Mouse (Mus musculus) brain, embryonic 14.5 days (tissue): Measurements from ENCODE around the gene Deaf1. TPM values are rescaled to one million over a fixed set of nuclear protein-coding genes. Genes with fewer than 3 reads are reported as not detected.
"Not testable (repeated sequence)": the region's sequence is repeated elsewhere in the genome, so short reads cannot be mapped to it uniquely, and the experiment has no call there.

ENCODE experiments used
- DNase-seq: peaks from one replicate; pipeline ENCODE4 v3.0.0-alpha.2; 2011; ENCODE audit warnings: low read depth
- CTCF ChIP-seq: fragments of 200-500 bp; IDR thresholded peaks from 2 replicates; pipeline ENCODE4 v1.5.1; 2012; ENCODE audit warnings: inconsistent platforms, mild to moderate bottlenecking, moderate library complexity, borderline replicate concordance; ENCODE audit not compliant: insufficient read depth, insufficient read length; ENCODE audit errors: extremely low read depth
- POLR2A ChIP-seq: fragments of 200-500 bp; IDR thresholded peaks from 2 replicates; pipeline ENCODE4 v1.6.1; 2012; ENCODE audit warnings: mild to moderate bottlenecking, inconsistent platforms, borderline replicate concordance; ENCODE audit not compliant: poor library complexity, insufficient read depth, insufficient read length, severe bottlenecking; ENCODE audit errors: extremely low read depth
- polyA plus RNA-seq: library from polyadenylated mRNA; depleted of rRNA; stranded (reverse); fragments of >200 nt; gene quantifications from 2 replicates; pipeline ENCODE4 v1.2.3, GENCODE M21; 2012; rRNA removed

Deaf1 gene
- polyA plus RNA-seq, 1 experiment = 82.1 TPM

GRCm38 (mm10) chr7:141264041-141264700 is 63.3 kb downstream of the Deaf1 start:
- TF ChIP-seq POLR2A (no peak), CTCF (no peak)
- no peak for DNase-seq

GRCm38 (mm10) chr7:141263640-141264039 is 63.9 kb downstream of the Deaf1 start:
- DNase-seq = no peak
- TF ChIP-seq POLR2A (no peak), CTCF (no peak)

GRCm38 (mm10) chr7:141261480-141261879 is 66.0 kb downstream of the Deaf1 start:
- no peak for DNase-seq
- TF ChIP-seq CTCF (no peak), POLR2A (no peak)

GRCm38 (mm10) chr7:141256159-141256558 is 71.3 kb downstream of the Deaf1 start:
- TF ChIP-seq POLR2A (no peak), CTCF (no peak)
- no peak for DNase-seq

- DNase-seq = not testable (repeated sequence)
These were observed 77.0 kb downstream of the Deaf1 start for GRCm38 (mm10) chr7:141250486-141250885.

Other genes with a start within 250 kb of the Deaf1 start
- gene Pkp3, start 249.5 kb downstream of the Deaf1 start, polyA plus RNA-seq = 2.5 and 2.9 TPM in 2 replicates
- 1.8 and 2.1 TPM in 2 replicates for gene Sigirr, start 227.1 kb downstream of the Deaf1 start, polyA plus RNA-seq
- gene Ano9, start 209.9 kb downstream of the Deaf1 start, polyA plus RNA-seq = 0.44 and 1.4 TPM in 2 replicates
- gene Ptdss2, start 205.3 kb downstream of the Deaf1 start, polyA plus RNA-seq = 55.3 and 57.0 TPM in 2 replicates
- gene Rnh1, start 154.8 kb downstream of the Deaf1 start, polyA plus RNA-seq = 35.2 and 41.2 TPM in 2 replicates
- gene Hras, start 133.7 kb downstream of the Deaf1 start, polyA plus RNA-seq = 150 and 154 TPM in 2 replicates
- gene Lrrc56, start 133.5 kb downstream of the Deaf1 start, polyA plus RNA-seq = 19.8 and 22.8 TPM in 2 replicates
- 3.1 and 4.9 TPM in 2 replicates for gene Lmntd2, start 113.6 kb downstream of the Deaf1 start, polyA plus RNA-seq
- gene Rassf7, start 111.8 kb downstream of the Deaf1 start, polyA plus RNA-seq = 25.0 and 39.3 TPM in 2 replicates
- 19.9 and 47.1 TPM in 2 replicates for gene Phrf1, start 98.9 kb downstream of the Deaf1 start, polyA plus RNA-seq
- 1.3 and 1.6 TPM in 2 replicates for gene Irf7, start 61.2 kb downstream of the Deaf1 start, polyA plus RNA-seq
- gene Cdhr5, start 50.9 kb downstream of the Deaf1 start, polyA plus RNA-seq = 0.04 and 0.06 TPM in 2 replicates
- 2.4 and 3.8 TPM in 2 replicates for gene Sct, start 48.6 kb downstream of the Deaf1 start, polyA plus RNA-seq
- gene Drd4, start 35.7 kb downstream of the Deaf1 start, polyA plus RNA-seq = 1.2 and 1.4 TPM in 2 replicates
- gene Tmem80, start within 50 bp of the Deaf1 start, polyA plus RNA-seq = 62.2 and 84.7 TPM in 2 replicates
- 1.5 and 1.6 TPM in 2 replicates for gene Eps8l2, start 11.2 kb upstream of the Deaf1 start, polyA plus RNA-seq
- gene Taldo1, start 64.5 kb upstream of the Deaf1 start, polyA plus RNA-seq = 224 and 284 TPM in 2 replicates
- 70.9 and 84.3 TPM in 2 replicates for gene Gatd1, start 86.4 kb upstream of the Deaf1 start, polyA plus RNA-seq
- gene Cend1, start 101.8 kb upstream of the Deaf1 start, polyA plus RNA-seq = 24.3 and 54.4 TPM in 2 replicates
- gene Slc25a22, start 110.2 kb upstream of the Deaf1 start, polyA plus RNA-seq = 145 and 205 TPM in 2 replicates
- gene Pidd1, start 116.3 kb upstream of the Deaf1 start, polyA plus RNA-seq = 16.0 and 23.9 TPM in 2 replicates
- 705 and 779 TPM in 2 replicates for gene Rplp2, start 119.7 kb upstream of the Deaf1 start, polyA plus RNA-seq
- 19.3 and 19.8 TPM in 2 replicates for gene Pnpla2, start 127.5 kb upstream of the Deaf1 start, polyA plus RNA-seq
- gene Cracr2b, start 133.4 kb upstream of the Deaf1 start, polyA plus RNA-seq = 5.1 and 5.4 TPM in 2 replicates
- gene Cd151, start 139.7 kb upstream of the Deaf1 start, polyA plus RNA-seq = 99.7 and 130 TPM in 2 replicates
- 47.0 and 48.7 TPM in 2 replicates for gene Polr2l, start 147.4 kb upstream of the Deaf1 start, polyA plus RNA-seq
- gene Tspan4, start 147.6 kb upstream of the Deaf1 start, polyA plus RNA-seq = 43.8 and 44.2 TPM in 2 replicates
- 29.4 and 34.8 TPM in 2 replicates for gene Chid1, start 212.2 kb upstream of the Deaf1 start, polyA plus RNA-seq
- 35.1 and 70.7 TPM in 2 replicates for gene Ap2a2, start 234.5 kb upstream of the Deaf1 start, polyA plus RNA-seq